Mouse (Mus musculus): ENCODE data around the gene Il15. TPM values are rescaled to one million over a fixed set of nuclear protein-coding genes. Genes with fewer than 3 reads are reported as not detected.

Il15 gene
- 1 to 10 TPM in 1 of 2 experiments, under 1 TPM in 1; 0.53 to 1.0 TPM for total RNA-seq (2023)

GRCm38 (mm10) chr8:82402686-82403330 lies at the start of gene Il15:
Gene Il15, minus strand, starts transcription at chr8:82403222.

